Mouse (Mus musculus): Measurements from ENCODE around the gene Zranb1.
A peak's percentile ranks its signal among the peaks of the same experiment; 100 is the strongest.

The Zranb1 gene

DNA sequence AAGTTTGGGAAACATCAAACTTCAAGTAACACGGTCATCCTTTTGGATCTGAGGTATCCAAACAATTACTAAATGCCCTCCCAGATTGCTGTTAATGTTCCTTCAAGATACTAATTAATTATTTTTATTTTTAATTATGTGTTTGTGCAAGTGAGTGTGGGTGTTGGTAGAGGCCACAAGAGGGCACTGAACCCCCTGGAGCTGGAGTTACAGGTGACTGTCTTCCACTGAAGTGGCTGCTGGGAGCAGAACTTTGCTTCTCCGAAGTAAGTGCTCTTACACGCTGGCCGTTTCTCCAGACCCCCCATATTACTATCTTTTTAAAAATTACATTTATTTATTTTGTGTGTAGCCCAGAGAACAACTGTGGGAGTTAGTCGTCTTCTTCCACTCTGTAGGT, 887 bp upstream of the Zranb1 start:
- DNase-seq (ENCODE audit: low spot score), result no peak

DNA sequence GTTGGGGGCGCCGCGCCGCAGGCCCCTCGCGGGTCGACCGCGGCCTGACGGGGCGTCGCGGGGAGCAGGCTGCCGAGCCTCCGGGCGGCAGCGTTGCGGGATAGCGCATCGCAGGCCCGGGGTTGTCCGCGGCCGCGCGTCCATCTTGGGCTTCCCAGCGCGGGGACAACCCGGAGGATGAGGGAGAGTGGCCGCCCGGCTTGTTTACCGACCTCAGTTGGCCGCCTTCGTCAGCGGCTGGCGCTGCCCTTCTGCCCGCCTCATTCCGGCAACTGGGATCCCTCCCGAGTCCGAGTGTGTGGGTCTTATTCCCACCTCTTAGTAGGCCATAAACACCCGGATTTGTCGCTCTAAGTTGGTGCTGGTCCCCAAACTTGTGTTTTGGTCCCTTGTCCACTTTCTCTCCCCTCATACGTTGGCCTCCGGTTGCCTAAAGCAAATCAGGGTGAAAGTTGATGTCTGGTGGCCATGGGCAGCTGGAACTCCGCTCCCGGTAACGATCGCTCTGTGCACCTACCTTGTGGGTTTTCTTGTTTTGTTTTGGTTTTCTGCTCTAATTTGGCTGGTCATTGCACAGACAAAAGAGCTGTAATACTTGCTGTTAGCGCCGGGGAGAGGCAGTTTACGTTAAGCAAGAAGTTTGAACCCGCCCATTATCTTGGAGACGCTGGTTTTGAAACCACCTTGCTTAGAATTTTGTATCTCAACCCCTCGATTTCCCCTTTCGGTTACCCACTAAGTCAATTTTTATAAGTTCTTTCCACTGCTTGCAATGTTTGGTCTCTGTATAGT, 814 bp downstream of the Zranb1 start:
- DNase-seq (ENCODE audit: low spot score), result no peak

GRCm38 (mm10) chr7:132933331-132933730, 2.4 kb downstream of the Zranb1 start:
- no peak for DNase-seq (ENCODE audit: low spot score)

GRCm38 (mm10) chr7:132934743-132935142, 3.8 kb downstream of the Zranb1 start:
- DNase-seq (ENCODE audit: low spot score), result no peak

GRCm38 (mm10) chr7:132939118-132939517, 8.2 kb downstream of the Zranb1 start:
- DNase-seq (ENCODE audit: low spot score), result no peak

DNA sequence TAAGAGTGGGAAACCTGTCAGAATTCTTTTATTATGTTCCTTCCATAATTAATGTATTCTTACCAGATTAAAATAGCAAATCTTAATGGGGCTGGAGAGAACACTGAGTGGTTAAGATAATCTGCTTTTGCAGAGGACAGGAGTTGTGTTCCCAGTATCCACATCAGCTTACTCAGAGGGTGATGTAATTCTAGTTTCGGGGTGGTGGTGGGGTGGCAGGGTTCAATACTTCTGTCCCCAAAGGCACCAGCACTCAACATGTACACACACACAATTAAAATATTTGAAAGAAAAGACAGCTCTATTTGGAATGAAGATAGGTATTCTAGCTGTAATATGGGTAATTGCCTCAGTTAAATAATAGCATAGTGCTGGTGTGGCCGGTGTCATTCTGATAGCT, 9.6 kb downstream of the Zranb1 start:
- DNase-seq (ENCODE audit: low spot score), result no peak

- DNase-seq (ENCODE audit: low spot score), result no peak
Observed at GRCm38 (mm10) chr7:132949968-132950367, 19.0 kb downstream of the Zranb1 start.

GRCm38 (mm10) chr7:132950613-132951012, 19.7 kb downstream of the Zranb1 start:
- DNase-seq (ENCODE audit: low spot score), result no peak

GRCm38 (mm10) chr7:132964395-132964794, 33.5 kb downstream of the Zranb1 start:
- DNase-seq (ENCODE audit: low spot score), result no peak

DNA sequence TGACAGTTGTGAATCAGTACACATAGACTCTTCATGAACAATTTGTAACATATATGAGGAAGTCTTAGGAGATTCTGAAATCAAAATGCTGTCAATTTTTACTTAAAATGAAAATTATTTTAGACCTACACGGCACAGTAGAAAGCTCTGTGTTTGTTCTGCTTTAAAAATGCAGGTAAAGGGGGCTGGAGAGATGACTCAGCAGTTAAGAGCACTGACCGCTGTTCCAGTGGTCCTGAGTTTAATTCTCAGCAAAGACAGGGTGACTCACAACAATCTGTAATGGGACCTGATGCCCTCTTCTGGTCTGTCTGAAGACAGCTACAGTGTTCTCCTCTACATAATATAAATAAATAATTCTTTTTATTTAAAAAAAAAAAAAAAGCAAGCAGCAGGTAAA, 34.8 kb downstream of the Zranb1 start:
- no peak for DNase-seq (ENCODE audit: low spot score)

- DNase-seq (ENCODE audit: low spot score), result no peak
Observed at GRCm38 (mm10) chr7:132972079-132972478, 41.1 kb downstream of the Zranb1 start.

GRCm38 (mm10) chr7:132976079-132976478, 45.1 kb downstream of the Zranb1 start:
- DNase-seq (ENCODE audit: low spot score), result no peak

- no peak for DNase-seq (ENCODE audit: low spot score)
Observed at GRCm38 (mm10) chr7:132977981-132978380, 47.0 kb downstream of the Zranb1 start.

GRCm38 (mm10) chr7:132982639-132983038, 51.7 kb downstream of the Zranb1 start:
- no peak for DNase-seq (ENCODE audit: low spot score)

GRCm38 (mm10) chr7:132989839-132990238, 58.9 kb downstream of the Zranb1 start:
- peak; percentile 40 for DNase-seq (ENCODE audit: low spot score)

- DNase-seq (ENCODE audit: low spot score), result no peak
Observed at GRCm38 (mm10) chr7:132991240-132991900, 60.4 kb downstream of the Zranb1 start.

DNA sequence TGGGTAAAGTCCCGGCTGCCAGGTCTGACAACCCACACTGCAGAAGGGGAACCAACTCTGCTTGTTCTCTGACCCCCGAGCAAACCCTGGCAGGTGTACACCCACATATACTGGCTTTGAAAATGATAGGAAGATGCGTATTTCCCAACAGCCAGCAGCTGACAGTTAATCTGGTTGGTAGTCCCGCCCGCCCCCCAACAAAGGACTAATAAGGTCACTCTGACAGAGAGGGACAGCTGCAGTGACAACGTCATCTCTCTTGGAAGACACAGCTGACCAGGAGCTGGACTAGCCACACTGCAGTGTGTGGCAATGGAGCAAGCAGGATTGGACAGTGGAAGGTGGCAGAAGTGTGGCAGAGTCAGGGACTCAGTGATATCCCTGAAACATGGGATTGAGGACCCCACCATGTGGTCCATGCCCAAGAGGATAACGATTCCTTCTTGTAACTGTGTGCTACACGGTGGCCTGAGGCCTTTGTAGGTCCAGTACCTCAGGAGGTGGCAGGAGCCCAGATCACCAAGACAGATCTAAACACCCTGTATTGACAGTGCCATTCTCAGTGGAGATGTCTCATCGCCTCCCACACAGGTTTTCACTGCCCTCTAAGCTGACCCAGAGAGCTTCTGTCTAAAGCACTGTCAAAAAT, 62.1 kb downstream of the Zranb1 start:
- DNase-seq (ENCODE audit: low spot score), result no peak

DNA sequence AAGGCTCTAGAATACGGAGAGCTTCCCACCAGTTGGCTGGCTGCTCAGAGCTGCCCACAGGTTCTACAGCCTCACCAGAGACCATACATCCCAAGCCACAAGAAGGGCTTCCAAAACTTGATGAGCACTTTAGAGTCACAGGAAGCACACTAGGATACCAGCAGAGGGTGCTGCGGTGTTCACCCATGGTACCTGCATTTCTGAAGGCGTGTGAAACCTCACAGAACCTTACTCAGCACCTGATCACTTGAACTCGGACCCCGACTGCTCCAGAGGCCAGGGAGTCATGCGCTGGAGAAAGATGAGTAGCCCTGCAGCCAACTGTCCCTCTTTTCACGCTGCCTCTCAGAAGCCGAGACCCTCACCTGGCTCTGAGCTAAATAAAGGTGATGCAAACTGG, 63.2 kb downstream of the Zranb1 start:
- DNase-seq (ENCODE audit: low spot score), result no peak

- DNase-seq (ENCODE audit: low spot score), result no peak
Observed at GRCm38 (mm10) chr7:132994628-132995191, 63.8 kb downstream of the Zranb1 start.

- no peak for DNase-seq (ENCODE audit: low spot score)
Observed at GRCm38 (mm10) chr7:132996391-132996790, 65.4 kb downstream of the Zranb1 start.

DNA sequence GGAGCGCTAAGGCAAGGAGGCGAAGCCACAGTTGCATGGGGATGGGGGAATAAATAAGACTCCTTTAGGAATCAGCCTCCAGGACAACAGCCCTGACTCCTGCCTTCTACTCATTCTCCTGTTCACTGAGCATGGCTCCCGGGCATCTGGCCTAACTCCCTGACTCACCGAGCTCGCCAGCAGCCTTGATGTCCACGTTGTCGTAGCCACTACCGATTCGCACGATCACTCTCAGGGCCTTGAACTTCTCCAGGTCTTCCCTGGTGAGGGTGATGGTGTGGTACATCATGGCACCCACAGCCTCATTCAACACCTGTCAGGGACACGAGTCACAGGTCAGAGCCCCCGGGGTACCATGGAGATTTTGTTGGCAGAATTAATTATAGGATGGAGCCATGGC, 67.7 kb downstream of the Zranb1 start:
- DNase-seq (ENCODE audit: low spot score), result no peak

DNA sequence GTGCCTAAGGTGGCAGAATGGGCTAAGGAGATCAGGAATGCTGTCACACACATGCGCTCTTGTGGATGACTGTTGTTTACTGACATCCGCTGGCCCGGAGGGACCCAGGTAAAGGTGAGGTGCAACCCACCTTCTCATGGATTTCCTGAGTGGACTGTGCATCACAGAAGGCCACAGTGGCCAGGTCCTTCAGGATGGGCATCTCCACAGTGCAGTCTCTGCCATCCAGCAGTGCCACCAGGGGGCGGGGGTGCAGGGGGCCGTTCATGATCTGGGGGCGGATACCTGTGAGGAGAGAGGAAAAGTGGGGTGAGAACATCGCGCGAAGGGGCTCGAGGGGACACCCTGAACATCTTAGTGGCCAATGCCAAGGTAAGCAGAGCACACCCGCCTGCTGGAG, 68.1 kb downstream of the Zranb1 start:
- DNase-seq (ENCODE audit: low spot score), result no peak

GRCm38 (mm10) chr7:133001388-133001787, 70.4 kb downstream of the Zranb1 start:
- DNase-seq (ENCODE audit: low spot score), result no peak

Measured in yolk sac, embryonic 10.5 days (tissue).